Mouse (Mus musculus) 3T3-L1 (cell line): ENCODE measurements at regions not wholly inside any gene's neighbourhood (a gene's known extent, or its start where the extent isn't known, plus 50 kb on each side); places are given as distances from the start of the nearest gene placed in this dataset.

Experiments
- DNase-seq: peaks from one replicate; pipeline ENCODE4 v3.0.0-alpha.2; 2015; ENCODE audit warnings: low read depth, low spot score

- no peak for DNase-seq
Measured at GRCm38 (mm10) chr11:6924476-6924875, 87.0 kb upstream of the Gm11983 start.

- DNase-seq = no peak
Measured at GRCm38 (mm10) chr11:6923917-6924316, 86.5 kb upstream of the Gm11983 start.

DNA sequence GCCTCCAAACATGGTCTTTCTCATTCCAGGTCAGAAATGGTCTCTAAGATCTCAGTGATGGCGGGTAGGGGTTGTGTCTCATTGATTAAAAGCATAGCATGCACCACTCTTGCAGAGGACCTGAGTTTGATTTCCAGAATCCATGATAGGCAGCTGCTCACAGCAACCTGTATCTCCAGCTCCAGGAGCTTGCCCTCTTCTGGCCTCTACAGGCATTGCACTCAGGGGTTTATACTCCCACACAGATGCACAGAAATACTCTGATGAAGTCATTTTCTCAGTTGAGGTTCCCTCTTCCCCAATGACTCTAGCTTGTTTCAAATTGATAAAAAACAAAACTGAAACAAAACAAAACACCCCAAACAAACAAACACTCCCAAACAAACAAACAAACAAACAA is 81.1 kb upstream of the Gm11983 start:
- no peak for DNase-seq

DNA sequence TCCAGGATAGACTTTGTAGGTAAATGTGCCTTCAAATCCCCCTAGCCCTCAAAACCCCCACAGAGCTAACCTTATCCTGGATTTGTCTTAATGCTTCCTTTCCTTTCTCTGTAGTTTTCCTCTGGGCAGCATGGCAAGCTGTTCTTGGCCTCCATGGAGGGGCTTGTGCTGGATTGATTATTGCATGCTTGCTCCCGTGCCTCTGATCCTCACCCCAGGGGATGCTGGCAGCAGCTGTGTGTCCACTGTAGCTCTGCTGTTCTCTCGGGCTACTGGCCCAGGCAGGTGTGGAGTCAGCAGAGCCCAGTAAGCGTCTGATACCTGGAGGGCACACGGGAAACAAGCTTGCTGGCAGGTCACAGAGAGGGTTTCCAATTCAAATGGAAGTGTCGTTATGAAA is 68.2 kb upstream of the Gm11983 start:
- no peak for DNase-seq

DNA sequence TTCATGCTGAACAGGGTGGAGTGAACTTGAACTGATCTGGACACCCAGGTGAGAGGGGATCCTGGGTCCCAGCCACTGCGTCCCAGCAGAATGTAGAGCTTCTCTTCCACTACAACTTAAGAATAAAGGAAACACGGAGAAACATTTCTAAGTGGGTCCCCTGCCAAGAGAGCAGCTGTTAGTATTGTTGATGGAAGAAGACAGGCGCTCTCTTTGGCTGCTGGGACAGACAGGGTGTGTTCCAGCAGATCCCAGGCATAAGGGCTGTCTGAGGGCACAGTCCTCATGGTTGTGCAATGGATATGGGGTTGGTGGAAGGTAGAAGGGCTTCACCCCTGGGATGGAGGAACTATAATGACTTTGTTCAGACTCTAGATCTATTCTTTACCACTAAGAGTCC is 65.5 kb upstream of the Gm11983 start:
- no peak for DNase-seq

DNA sequence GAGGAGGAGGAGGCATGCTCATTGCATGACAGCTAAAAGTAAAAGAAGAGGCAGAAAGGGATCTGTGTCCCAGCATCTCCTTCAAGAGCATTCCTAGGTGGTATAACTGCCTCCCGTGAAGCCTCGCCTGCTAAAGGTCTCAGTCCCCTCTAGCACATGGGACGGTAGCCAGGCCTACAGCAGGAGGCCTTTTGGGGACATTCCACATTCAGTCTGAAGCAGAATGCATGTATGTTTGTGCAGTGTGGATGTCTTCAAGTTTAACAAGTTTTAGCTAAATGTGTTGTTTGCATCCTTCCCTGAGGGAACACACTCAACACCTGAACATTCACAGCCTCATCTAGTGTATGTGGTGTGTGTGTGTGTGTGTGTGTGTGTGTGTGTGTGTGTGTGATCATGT is 64.8 kb upstream of the Gm11983 start:
- peak; percentile 2 for DNase-seq

- DNase-seq = no peak
Measured at GRCm38 (mm10) chr11:6900769-6901481, 63.5 kb upstream of the Gm11983 start.

- no peak for DNase-seq
Measured at GRCm38 (mm10) chr11:6900357-6900756, 62.9 kb upstream of the Gm11983 start.

DNA sequence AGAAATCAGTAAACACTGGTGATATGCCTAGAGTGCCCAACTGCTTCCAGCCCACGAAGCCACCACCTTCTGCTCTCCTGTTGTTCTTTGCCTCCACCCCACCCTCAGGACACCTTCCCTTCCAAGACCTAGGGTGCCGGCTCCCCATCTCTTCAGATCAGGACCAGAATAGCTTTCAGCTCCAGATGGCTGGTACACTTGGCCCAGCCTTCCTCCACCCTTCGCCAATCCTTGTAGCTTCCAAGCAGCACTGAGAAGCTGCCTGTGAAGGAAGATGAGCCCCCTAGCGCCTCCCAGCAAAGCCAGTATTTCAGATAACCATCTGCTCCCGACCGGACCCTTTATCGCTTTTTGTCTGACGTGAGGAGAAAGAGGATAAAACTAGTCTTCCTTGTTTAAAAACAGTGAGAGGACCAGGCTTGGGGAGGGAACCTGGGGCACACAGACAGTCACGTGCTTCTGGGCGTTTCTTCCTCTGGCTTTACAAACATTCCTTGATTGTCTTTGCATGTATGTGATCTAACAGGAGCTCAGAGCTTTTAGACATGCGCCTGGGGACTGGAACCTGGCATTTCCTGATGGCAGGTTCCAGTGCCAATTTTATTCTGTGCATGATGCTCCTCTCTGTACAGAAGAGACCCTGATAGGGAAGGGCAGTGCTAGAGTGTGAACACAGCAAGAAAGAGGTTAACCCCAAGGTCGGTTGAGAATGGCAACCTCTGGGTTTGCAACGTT is 62.0 kb upstream of the Gm11983 start:
- DNase-seq = no peak

- no peak for DNase-seq
Measured at GRCm38 (mm10) chr11:6898357-6899097, 61.1 kb upstream of the Gm11983 start.

GRCm38 (mm10) chr11:6895786-6896093 is 58.3 kb upstream of the Gm11983 start:
- DNase-seq = no peak

DNA sequence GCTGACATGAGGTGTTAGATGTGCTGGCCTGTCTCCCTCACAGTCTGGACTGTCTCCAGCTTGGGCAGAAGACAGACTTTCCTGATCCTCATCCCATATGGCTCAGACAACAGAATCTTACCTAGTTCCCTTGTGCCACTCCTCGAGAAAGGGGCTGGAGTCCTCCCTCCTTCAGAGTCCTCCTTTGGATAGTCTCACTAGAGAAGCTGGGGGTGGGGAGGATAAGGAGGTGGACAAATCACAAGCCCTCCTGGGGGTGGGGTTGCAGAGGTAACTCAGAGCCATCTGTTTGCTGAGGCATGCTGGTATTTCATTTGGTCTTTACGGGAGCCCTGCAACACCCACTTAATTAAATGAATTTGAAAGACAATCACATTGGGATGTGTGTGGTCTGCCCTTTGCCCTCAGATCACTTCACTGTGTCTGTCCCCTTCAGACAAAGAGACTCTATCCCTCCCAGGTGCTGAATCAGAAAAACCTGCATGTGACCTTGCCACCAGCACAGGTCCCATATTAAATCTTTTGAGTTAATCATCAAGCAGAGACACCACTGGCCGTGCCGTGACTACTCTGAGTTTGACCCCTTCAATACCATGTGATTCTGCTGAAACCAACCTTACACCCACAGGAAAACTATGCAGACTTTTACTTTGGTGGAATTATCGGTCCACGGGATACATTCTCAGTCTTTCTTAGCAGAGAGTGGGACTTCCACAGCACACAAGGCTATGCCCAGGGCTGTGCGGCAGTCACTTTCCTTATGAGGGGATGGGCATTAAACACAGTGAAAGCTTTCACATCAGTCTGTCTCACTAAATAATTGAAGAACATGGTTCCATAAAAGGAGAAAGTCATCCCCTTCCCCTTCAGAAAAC is 57.7 kb upstream of the Gm11983 start:
- no peak for DNase-seq

DNA sequence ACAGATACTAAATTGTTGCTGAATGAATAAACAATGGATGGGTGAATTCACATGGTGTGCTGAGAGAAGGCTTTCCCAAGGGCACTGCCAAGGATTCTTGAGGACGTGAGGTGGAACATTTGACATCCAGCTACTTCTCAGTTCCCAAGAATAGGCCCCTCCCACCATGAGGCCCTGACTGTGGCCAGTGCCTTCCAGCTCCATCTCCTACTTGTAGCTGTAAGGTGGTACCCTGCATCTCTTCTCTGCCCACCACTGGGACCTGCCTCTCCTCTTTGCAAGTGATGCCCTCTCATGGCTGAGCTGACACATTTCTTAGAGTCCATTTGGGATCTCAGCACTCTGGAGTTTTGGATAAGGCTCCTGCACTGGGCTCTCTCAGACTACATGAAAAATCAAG is 56.3 kb upstream of the Gm11983 start:
- DNase-seq = no peak

- no peak for DNase-seq
Measured at GRCm38 (mm10) chr11:6893063-6893462, 55.6 kb upstream of the Gm11983 start.

DNA sequence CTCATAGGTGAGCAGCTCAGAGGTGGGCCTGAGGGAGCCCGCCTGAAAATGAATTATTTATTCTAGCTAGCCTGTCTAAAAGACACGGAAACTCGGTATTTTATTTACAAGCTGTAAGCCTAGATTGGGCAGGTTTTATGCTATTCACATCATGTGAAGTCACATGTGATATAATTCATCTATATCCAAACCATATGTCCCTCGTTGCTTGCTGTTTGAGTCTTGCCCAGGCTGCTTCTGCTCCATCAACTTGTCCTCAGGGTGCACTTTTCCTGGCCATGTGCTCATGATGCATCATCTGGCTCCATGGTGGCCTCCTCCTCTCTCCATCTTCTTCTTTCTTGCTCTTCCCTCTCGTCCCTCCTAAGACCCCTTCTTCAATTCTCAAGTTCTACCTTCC is 53.0 kb upstream of the Gm11983 start:
- no peak for DNase-seq

DNA sequence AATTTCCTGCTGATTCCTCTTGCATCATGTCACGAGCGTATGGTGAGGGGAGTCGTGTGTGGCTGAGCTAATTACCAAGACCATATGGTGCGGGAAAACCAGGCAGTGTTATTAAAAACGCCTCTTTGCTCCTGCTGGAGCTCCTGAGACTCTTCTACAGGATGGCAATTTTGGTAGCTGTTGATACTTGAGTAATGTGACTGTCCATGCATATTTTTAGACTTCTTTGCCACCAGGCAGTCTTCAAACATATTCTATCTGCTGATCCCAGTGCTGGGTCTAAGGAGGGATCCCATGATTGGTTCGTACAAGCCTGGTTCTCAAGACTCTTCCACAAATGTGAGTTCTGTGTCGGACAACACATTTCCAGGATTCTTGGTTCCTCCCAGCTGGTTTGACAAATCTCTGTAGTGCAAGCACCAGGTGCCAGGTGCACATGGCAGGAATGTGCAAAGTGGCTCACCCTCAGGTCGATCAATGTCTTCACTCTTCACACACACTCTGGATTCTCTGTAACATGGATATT is 52.3 kb upstream of the Gm11983 start:
- DNase-seq = no peak

GRCm38 (mm10) chr11:6889120-6889519 is 51.7 kb upstream of the Gm11983 start:
- DNase-seq = no peak
